Mouse (Mus musculus) heart, adult 2 months (tissue): ENCODE measurements around the gene Pakap.

Source experiments
- CTCF ChIP-seq: fragments of 200-600 bp; IDR thresholded peaks from 2 replicates; pipeline ENCODE4 v1.8.1; 2022; ENCODE audit warnings: antibody characterized with exemption, mild to moderate bottlenecking, moderate library complexity
- EP300 ChIP-seq: fragments of 200-500 bp; IDR thresholded peaks from 2 replicates; pipeline ENCODE4 v1.6.1; 2011; ENCODE audit warnings: low read depth, low read length, control low read depth; ENCODE audit not compliant: insufficient read depth
- POLR2A ChIP-seq: fragments of 200-500 bp; IDR thresholded peaks from 2 replicates; pipeline ENCODE4 v1.6.1; 2011; ENCODE audit warnings: mild to moderate bottlenecking, low read depth, low read length, control low read depth; ENCODE audit not compliant: insufficient read depth

DNA sequence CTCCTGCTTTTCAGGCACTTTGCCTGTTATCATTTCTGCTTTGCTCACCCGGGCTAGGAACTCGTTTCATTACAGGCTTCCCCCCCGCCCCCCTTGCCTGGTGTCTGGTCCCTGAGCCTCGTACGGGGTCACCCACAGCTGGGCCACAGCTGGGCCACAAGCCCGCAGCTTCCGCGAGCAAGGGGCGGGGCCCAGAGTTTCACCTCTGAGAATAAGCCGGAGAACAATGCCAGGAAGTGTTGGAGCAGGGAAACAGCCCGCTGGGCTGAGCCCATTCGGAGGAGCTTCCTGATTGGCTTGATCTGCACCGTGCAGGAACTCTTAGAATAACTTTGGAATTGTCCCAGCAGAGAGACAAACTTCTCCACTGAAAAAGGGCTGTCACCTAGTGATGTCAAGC is 107.4 kb downstream of the Pakap start:
- TF ChIP-seq POLR2A (0 out of 2 replicates have a peak, but pooled peaks have one; percentile 22), CTCF (no peak), EP300 (peak; percentile 91)
